Mouse (Mus musculus): ENCODE data around the gene Nr6a1. TPM values are rescaled to one million over a fixed set of nuclear protein-coding genes. Genes with fewer than 3 reads are reported as not detected.

Gene Nr6a1
- total and polyA plus RNA-seq, 3 experiments: 0.81 to 12.0 (median 7.7) TPM

DNA sequence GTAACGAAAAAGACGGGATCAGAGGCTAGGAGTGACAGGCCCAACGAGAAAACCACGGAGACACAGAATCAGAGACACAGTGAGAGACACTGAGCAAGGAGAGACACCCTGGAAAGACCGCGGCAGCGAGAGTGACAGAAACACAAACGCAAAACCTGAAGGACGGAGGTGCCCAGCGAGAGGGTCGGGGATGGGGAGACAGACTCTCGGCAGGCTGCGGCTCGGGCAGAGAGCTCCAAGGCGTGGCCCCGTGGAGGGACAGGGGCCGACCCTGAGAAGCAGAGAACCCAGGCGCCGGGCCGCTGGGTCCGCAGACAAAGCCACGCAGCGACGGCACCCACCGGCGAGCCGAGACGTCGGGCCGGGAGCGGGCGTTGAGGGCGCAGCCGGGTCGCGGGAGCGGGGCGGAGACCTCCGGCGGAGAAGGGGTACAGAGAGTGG, 216.0 kb downstream of the Nr6a1 start:
- DNase-seq (ENCODE audit: low spot score) (no peak), ATAC-seq (ENCODE audit: extremely low read depth, insufficient number of reproducible peaks, low FRiP score, poor library complexity, severe bottlenecking) (no peak)
- Histone ChIP-seq H3K36me3 (replicated peaks) (no peaks in the 10 kb centered on the region), H3K4me3 (ENCODE audit: low read depth, low read length) (peak overlapping the region; percentile 30; the same call in 1 of the 2 replicates), H3K4me1 (ENCODE audit: insufficient read depth, low read depth, low read length) (peaks cover 8% of the 10 kb centered on the region; the same call in 1 of the 2 replicates), H3K27me3 (ENCODE audit: insufficient read depth, low read length) (peaks cover 45% of the 10 kb centered on the region), H3K9me3 (replicated peaks) (peaks cover 27% of the 10 kb centered on the region)
- no peak for TF ChIP-seq CTCF (IDR thresholded peaks at IDR 0.05; ENCODE audit: low read depth, low read length)

DNA sequence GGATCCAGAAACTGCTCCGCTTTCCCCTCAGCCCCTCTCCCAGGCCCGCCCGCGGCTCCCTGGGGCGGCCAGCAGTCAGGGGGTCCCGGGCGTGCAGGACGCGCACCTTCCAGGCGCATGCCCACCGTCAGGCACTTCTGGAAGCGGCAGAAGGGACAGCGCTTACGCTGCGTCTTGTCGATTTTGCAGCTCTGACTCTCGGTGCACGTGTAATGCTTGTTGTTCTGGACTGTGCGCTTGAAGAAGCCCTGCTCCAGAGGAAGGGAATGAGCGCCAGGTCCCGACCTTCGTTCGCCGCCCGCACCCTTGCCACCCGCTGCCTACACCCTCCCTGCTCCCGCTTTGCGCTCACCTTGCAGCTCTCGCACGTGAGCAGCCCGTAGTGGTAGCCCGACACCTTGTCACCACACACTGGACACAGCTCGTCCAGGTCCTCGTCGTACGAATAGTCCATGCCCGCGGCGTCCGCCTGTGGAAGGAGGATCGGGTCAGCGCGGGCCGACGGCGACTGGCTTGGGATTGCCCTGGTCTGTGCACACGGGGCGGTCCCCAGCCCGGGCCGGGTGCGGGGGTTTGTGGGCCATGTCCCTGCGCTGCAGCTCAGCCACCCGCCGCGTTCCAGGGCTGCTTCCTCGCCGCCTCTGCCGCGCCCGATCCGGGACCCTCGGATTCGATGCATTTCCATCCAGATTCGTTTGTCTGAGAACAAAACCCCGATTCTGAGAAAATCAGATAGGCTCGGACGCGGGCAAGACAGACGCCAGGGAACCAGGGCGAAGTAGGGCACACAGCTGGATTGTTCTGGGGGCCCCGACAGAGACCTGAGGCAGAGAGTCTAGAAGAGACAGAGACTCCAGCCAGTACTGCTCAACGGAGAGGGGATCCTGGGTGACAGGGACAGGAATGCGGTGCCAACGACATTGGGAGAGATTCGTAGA, 216.9 kb downstream of the Nr6a1 start:
- H3K36me3 ChIP-seq (replicated peaks): no peaks in the 10 kb centered on the region
- H3K9me3 ChIP-seq (replicated peaks): peaks cover 27% of the 10 kb centered on the region
- DNase-seq (ENCODE audit: low spot score): no peak
- TF ChIP-seq GATA2 (IDR thresholded peaks at IDR 0.05; ENCODE audit: borderline replicate concordance, low read depth, low read length): no peak
- TF ChIP-seq POLR2AphosphoS5 (IDR thresholded peaks at IDR 0.05; ENCODE audit: insufficient replicate concordance, low read depth, low read length): no peak
- no peak for TF ChIP-seq TAL1 (conservative IDR thresholded peaks at IDR 0.05; ENCODE audit: low read depth, low read length)
- TF ChIP-seq CTCF (IDR thresholded peaks at IDR 0.05; ENCODE audit: low read depth, low read length): no peak
- TF ChIP-seq GATA1 (IDR thresholded peaks at IDR 0.05; ENCODE audit: borderline replicate concordance, low read length): no peak
- H3K4me1 ChIP-seq (ENCODE audit: insufficient read depth, low read depth, low read length): peaks cover 8% of the 10 kb centered on the region; the same call in 1 of the 2 replicates
- H3K4me3 ChIP-seq (ENCODE audit: low read depth, low read length): peak overlapping the region; percentile 30; the same call in 1 of the 2 replicates
- no peak for ATAC-seq (ENCODE audit: extremely low read depth, insufficient number of reproducible peaks, low FRiP score, poor library complexity, severe bottlenecking)
- H3K27me3 ChIP-seq (ENCODE audit: insufficient read depth, low read length): peaks cover 54% of the 10 kb centered on the region

DNA sequence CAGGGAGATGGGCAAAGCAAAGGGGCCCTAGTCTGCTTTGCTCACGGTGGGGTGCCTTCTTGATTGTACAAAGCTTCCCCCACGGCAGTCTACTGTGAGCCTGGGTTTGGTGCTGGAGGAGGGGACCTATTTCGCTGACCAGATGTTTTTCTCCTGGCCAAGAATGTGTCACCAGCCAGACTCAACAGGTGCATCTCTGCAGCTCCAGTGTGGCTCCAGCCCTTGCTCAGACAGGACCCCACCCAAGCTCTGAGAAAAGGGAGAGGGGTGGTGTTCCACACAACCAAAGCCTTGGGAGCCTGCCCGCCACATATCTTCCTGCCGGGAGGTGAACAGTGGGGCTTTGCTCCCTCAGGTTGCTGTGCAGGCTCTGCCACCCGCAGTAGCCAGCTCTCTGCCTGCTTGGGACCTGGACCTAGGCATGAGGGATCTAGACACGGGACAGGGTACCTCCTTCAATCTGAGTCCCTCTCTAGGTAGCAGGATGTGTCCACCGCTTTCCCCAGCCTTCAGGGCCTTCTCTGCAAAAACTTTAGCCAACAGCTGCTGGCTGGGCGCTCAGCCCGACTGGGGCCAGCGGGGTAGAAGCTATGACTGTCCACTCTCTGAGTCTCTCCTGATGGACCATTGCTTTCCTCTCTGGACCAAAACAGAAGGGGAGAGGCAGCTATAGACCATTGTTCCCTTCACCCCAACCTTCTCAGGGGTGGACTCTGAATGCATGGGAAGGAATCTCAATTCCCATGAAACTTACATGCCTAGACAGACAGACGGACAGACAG, 218.4 kb downstream of the Nr6a1 start:
- TF ChIP-seq CTCF (IDR thresholded peaks at IDR 0.05; ENCODE audit: low read depth, low read length) (no peak), POLR2AphosphoS5 (IDR thresholded peaks at IDR 0.05; ENCODE audit: insufficient replicate concordance, low read depth, low read length) (no peak), TAL1 (conservative IDR thresholded peaks at IDR 0.05; ENCODE audit: low read depth, low read length) (no peak), GATA1 (IDR thresholded peaks at IDR 0.05; ENCODE audit: borderline replicate concordance, low read length) (no peak), GATA2 (IDR thresholded peaks at IDR 0.05; ENCODE audit: borderline replicate concordance, low read depth, low read length) (no peak)
- H3K4me3 ChIP-seq (ENCODE audit: low read depth, low read length): no peak overlapping the region
- H3K9me3 ChIP-seq (replicated peaks): peaks cover 27% of the 10 kb centered on the region
- H3K27me3 ChIP-seq (ENCODE audit: insufficient read depth, low read length): peaks cover 68% of the 10 kb centered on the region
- ATAC-seq (ENCODE audit: extremely low read depth, insufficient number of reproducible peaks, low FRiP score, poor library complexity, severe bottlenecking) (no peak), DNase-seq (ENCODE audit: low spot score) (no peak)
- no peaks in the 10 kb centered on the region for H3K36me3 ChIP-seq (replicated peaks)
- peaks cover 8% of the 10 kb centered on the region; the same call in 1 of the 2 replicates for H3K4me1 ChIP-seq (ENCODE audit: insufficient read depth, low read depth, low read length)

DNA sequence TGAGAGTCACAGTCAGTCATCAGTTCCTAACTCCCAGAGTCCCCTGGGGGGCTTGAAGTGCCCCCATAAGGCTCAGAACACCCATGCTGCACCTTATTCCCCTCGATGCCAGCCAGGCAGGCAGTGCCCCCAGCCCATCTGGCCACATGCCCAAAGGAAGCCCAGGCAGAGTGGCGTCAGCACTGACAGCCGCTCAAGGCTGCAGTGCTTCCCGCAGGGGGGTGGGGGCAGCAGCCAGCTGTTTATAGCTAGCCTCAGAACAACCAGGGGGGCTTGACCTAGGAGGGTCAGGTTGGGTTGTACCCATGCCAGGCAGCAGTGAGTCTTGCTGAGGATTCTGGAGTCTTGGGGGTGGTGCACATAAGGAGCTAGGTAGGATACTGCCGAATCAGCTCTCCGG, 220.8 kb downstream of the Nr6a1 start:
- no peak for DNase-seq (ENCODE audit: low spot score)
- Histone ChIP-seq H3K4me3 (ENCODE audit: low read depth, low read length) (no peak overlapping the region), H3K4me1 (ENCODE audit: insufficient read depth, low read depth, low read length) (no peaks in the 10 kb centered on the region), H3K9me3 (replicated peaks) (peaks cover 18% of the 10 kb centered on the region), H3K36me3 (replicated peaks) (no peaks in the 10 kb centered on the region), H3K27me3 (ENCODE audit: insufficient read depth, low read length) (peaks cover 84% of the 10 kb centered on the region)
- no peak for ATAC-seq (ENCODE audit: extremely low read depth, insufficient number of reproducible peaks, low FRiP score, poor library complexity, severe bottlenecking)
- TF ChIP-seq TAL1 (conservative IDR thresholded peaks at IDR 0.05; ENCODE audit: low read depth, low read length): no peak
- no peak for TF ChIP-seq POLR2AphosphoS5 (IDR thresholded peaks at IDR 0.05; ENCODE audit: insufficient replicate concordance, low read depth, low read length)
- no peak for TF ChIP-seq CTCF (IDR thresholded peaks at IDR 0.05; ENCODE audit: low read depth, low read length)
- TF ChIP-seq GATA2 (IDR thresholded peaks at IDR 0.05; ENCODE audit: borderline replicate concordance, low read depth, low read length): no peak
- TF ChIP-seq GATA1 (IDR thresholded peaks at IDR 0.05; ENCODE audit: borderline replicate concordance, low read length): no peak

DNA sequence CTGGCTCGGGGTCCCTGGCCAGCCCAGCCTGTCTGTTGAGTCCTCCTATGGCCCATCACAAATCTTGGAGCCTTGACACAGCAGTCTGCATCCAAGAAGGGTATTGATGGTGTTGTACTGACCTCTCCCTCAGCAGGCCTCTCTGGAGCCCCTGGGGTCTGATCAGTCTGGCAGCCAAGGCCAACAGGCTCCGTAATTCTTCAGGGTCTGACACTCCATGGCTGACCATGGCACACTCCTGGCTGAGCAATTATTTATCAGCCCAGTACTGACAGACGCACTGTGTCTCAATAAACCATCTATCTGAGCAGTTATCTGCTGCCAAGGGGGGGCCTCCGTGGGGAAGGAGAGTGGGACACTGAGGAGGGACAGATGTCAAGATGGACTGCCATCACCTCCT, 222.5 kb downstream of the Nr6a1 start:
- Histone ChIP-seq H3K4me3 (ENCODE audit: low read depth, low read length) (no peak overlapping the region), H3K36me3 (replicated peaks) (no peaks in the 10 kb centered on the region), H3K4me1 (ENCODE audit: insufficient read depth, low read depth, low read length) (no peaks in the 10 kb centered on the region), H3K9me3 (replicated peaks) (peaks cover 1% of the 10 kb centered on the region), H3K27me3 (ENCODE audit: insufficient read depth, low read length) (peaks cover 86% of the 10 kb centered on the region)
- DNase-seq (ENCODE audit: low spot score): no peak
- no peak for ATAC-seq (ENCODE audit: extremely low read depth, insufficient number of reproducible peaks, low FRiP score, poor library complexity, severe bottlenecking)
- TF ChIP-seq GATA1 (IDR thresholded peaks at IDR 0.05; ENCODE audit: borderline replicate concordance, low read length): no peak
- no peak for TF ChIP-seq POLR2AphosphoS5 (IDR thresholded peaks at IDR 0.05; ENCODE audit: insufficient replicate concordance, low read depth, low read length)
- TF ChIP-seq GATA2 (IDR thresholded peaks at IDR 0.05; ENCODE audit: borderline replicate concordance, low read depth, low read length): no peak
- TF ChIP-seq TAL1 (conservative IDR thresholded peaks at IDR 0.05; ENCODE audit: low read depth, low read length): no peak
- no peak for TF ChIP-seq CTCF (IDR thresholded peaks at IDR 0.05; ENCODE audit: low read depth, low read length)

DNA sequence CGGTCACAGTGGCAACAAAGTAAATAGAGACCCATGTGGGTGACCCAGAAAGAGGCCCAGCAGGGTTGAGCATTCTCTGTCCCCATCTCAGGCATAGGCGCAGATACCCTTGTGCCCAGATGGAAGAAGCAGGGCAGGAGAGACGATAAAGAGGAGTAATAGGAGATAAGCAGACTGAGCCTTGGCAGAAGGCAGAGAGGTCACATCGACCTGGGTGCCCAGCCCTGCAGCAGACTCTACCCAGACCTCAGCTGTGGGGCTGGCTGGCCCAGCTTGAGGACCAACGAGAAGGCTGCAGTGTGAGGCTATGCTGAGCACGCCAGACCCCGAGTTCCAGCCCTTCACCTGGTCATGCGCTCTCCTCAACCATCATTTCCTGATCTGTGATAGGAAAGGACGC, 223.2 kb downstream of the Nr6a1 start:
- Histone ChIP-seq H3K27me3 (ENCODE audit: insufficient read depth, low read length) (peaks cover 86% of the 10 kb centered on the region), H3K4me1 (ENCODE audit: insufficient read depth, low read depth, low read length) (no peaks in the 10 kb centered on the region), H3K36me3 (replicated peaks) (no peaks in the 10 kb centered on the region), H3K9me3 (replicated peaks) (no peaks in the 10 kb centered on the region), H3K4me3 (ENCODE audit: low read depth, low read length) (no peak overlapping the region)
- TF ChIP-seq CTCF (IDR thresholded peaks at IDR 0.05; ENCODE audit: low read depth, low read length) (no peak), GATA2 (IDR thresholded peaks at IDR 0.05; ENCODE audit: borderline replicate concordance, low read depth, low read length) (no peak), GATA1 (IDR thresholded peaks at IDR 0.05; ENCODE audit: borderline replicate concordance, low read length) (no peak), POLR2AphosphoS5 (IDR thresholded peaks at IDR 0.05; ENCODE audit: insufficient replicate concordance, low read depth, low read length) (no peak), TAL1 (conservative IDR thresholded peaks at IDR 0.05; ENCODE audit: low read depth, low read length) (no peak)
- ATAC-seq (ENCODE audit: extremely low read depth, insufficient number of reproducible peaks, low FRiP score, poor library complexity, severe bottlenecking) (no peak), DNase-seq (ENCODE audit: low spot score) (no peak)
